Mouse (Mus musculus) MEL (cell line): Measurements from ENCODE around the gene Epha10. TPM values are rescaled to one million over a fixed set of nuclear protein-coding genes. Genes with fewer than 3 reads are reported as not detected.

Experiments
- DNase-seq: peaks from one replicate; pipeline ENCODE4 v3.0.0; 2011; ENCODE audit warnings: low read depth, low spot score
- H3K27ac ChIP-seq: 2 replicates; pipeline ENCODE4 v1.5.1; 2012; ENCODE audit warnings: low read depth, mild to moderate bottlenecking, control low read depth, low read length, moderate library complexity; ENCODE audit not compliant: control insufficient read depth
- H3K27me3 ChIP-seq, 2 experiments: fragments of 150-350 bp in 1 of 2; sonication (generic) in 1 of 2; 2 replicates each; pipeline ENCODE4 v1.6.1; 2012; ENCODE audit warnings: low read length in 2 of 2, mild to moderate bottlenecking in 2 of 2, improper control_type of control experiment in 1 of 2, moderate library complexity in 1 of 2; ENCODE audit not compliant: insufficient read depth in 2 of 2, control insufficient read depth in 1 of 2
- H3K36me3 ChIP-seq, 2 experiments: 2 replicates each; pipeline ENCODE4 v1.6.1; 2012 to 2014; ENCODE audit warnings: low read length in 2 of 2, improper control_type of control experiment in 1 of 2, inconsistent platforms in 1 of 2, mild to moderate bottlenecking in 1 of 2; ENCODE audit not compliant: insufficient read depth in 2 of 2, control insufficient read depth in 1 of 2
- H3K4me1 ChIP-seq, 2 experiments: fragments of 150-350 bp in 1 of 2; sonication (generic) in 1 of 2; 2 replicates each; pipeline ENCODE4 v1.6.1; 2012; ENCODE audit warnings: low read length in 2 of 2, improper control_type of control experiment in 1 of 2, mild to moderate bottlenecking in 1 of 2; ENCODE audit not compliant: insufficient read depth in 2 of 2, control insufficient read depth in 1 of 2
- H3K4me3 ChIP-seq, 2 experiments: fragments of 150-350 bp in 1 of 2; sonication (generic) in 1 of 2; 2 replicates each; pipeline ENCODE4 v1.5.1; 2012; ENCODE audit warnings: low read depth in 2 of 2, low read length in 2 of 2, mild to moderate bottlenecking in 2 of 2, moderate library complexity in 2 of 2, control low read depth in 1 of 2, improper control_type of control experiment in 1 of 2; ENCODE audit not compliant: control insufficient read depth in 1 of 2, insufficient read depth in 1 of 2
- H3K79me2 ChIP-seq: 2 replicates; pipeline ENCODE4 v1.6.1; 2012; ENCODE audit warnings: mild to moderate bottlenecking, low read length, moderate library complexity; ENCODE audit not compliant: control insufficient read depth, poor library complexity, insufficient read depth
- H3K9ac ChIP-seq: 2 replicates; pipeline ENCODE4 v1.6.1; 2012; ENCODE audit warnings: low read depth, mild to moderate bottlenecking, control low read depth, low read length, moderate library complexity; ENCODE audit not compliant: control insufficient read depth, poor library complexity, severe bottlenecking
- H3K9me3 ChIP-seq: fragments of 150-350 bp; sonication (generic); replicated peaks from 2 replicates; pipeline ENCODE4 v1.6.1; 2012; ENCODE audit warnings: mild to moderate bottlenecking, low read length, improper control_type of control experiment, moderate library complexity; ENCODE audit not compliant: insufficient read depth
- BHLHE40 ChIP-seq: IDR thresholded peaks from 2 replicates; pipeline ENCODE4 v1.6.1; 2012; ENCODE audit warnings: low read depth, mild to moderate bottlenecking, inconsistent platforms, low read length, improper control_type of control experiment, borderline replicate concordance
- CHD2 ChIP-seq: IDR thresholded peaks from 2 replicates; pipeline ENCODE4 v1.6.1; 2011; ENCODE audit warnings: low read length, improper control_type of control experiment
- CTCF ChIP-seq, 3 experiments: IDR thresholded peaks in 2 of 3; conservative IDR thresholded peaks in 1 of 3; 2 replicates each; pipeline ENCODE4 v1.5.1; 2011 to 2012; ENCODE audit warnings: low read length in 3 of 3, low read depth in 2 of 3, mild to moderate bottlenecking in 2 of 3, improper control_type of control experiment in 1 of 3, inconsistent platforms in 1 of 3, mixed read lengths in 1 of 3, moderate library complexity in 1 of 3; ENCODE audit not compliant: control insufficient read depth in 1 of 3, insufficient read depth in 1 of 3, poor library complexity in 1 of 3, severe bottlenecking in 1 of 3
- E2F4 ChIP-seq: IDR thresholded peaks from 2 replicates; pipeline ENCODE4 v1.6.1; 2011; ENCODE audit warnings: low read depth, low read length, improper control_type of control experiment, borderline replicate concordance
- HCFC1 ChIP-seq: IDR thresholded peaks from 2 replicates; pipeline ENCODE4 v1.6.1; 2012; ENCODE audit warnings: low read depth, mild to moderate bottlenecking, inconsistent platforms, low read length, improper control_type of control experiment, moderate library complexity
- KAT2A ChIP-seq: conservative IDR thresholded peaks from 2 replicates; pipeline ENCODE4 v1.6.1; 2012; ENCODE audit warnings: low read depth, low read length, improper control_type of control experiment, inconsistent platforms
- MAFK ChIP-seq: IDR thresholded peaks from 2 replicates; pipeline ENCODE4 v1.6.1; 2011; ENCODE audit warnings: low read depth, mild to moderate bottlenecking, low read length, improper control_type of control experiment, borderline replicate concordance
- MEF2A ChIP-seq: IDR thresholded peaks from 2 replicates; pipeline ENCODE4 v1.6.1; 2014; ENCODE audit warnings: low read depth, mild to moderate bottlenecking, inconsistent platforms, low read length, improper control_type of control experiment; ENCODE audit not compliant: poor library complexity, insufficient replicate concordance, severe bottlenecking; ENCODE audit errors: extremely low read depth
- MYB ChIP-seq: IDR thresholded peaks from 2 replicates; pipeline ENCODE4 v1.6.1; 2011; ENCODE audit warnings: mild to moderate bottlenecking, low read depth, low read length, improper control_type of control experiment
- POLR2A ChIP-seq, 2 experiments: IDR thresholded peaks; 2 replicates each; pipeline ENCODE4 v1.6.1; 2011 to 2012; ENCODE audit warnings: low read length in 2 of 2, mild to moderate bottlenecking in 2 of 2, control low read depth in 1 of 2, improper control_type of control experiment in 1 of 2, low read depth in 1 of 2, moderate library complexity in 1 of 2; ENCODE audit not compliant: control insufficient read depth in 1 of 2, insufficient read depth in 1 of 2, poor library complexity in 1 of 2
- POLR2AphosphoS2 ChIP-seq: IDR thresholded peaks from 2 replicates; pipeline ENCODE4 v1.6.1; 2011; ENCODE audit warnings: low read length, improper control_type of control experiment
- RAD21 ChIP-seq: IDR thresholded peaks from 2 replicates; pipeline ENCODE4 v1.6.1; 2011; ENCODE audit warnings: mild to moderate bottlenecking, low read depth, low read length, improper control_type of control experiment
- RCOR1 ChIP-seq: IDR thresholded peaks from 2 replicates; pipeline ENCODE4 v1.6.1; 2012; ENCODE audit warnings: low read depth, mild to moderate bottlenecking, inconsistent platforms, low read length, improper control_type of control experiment
- SIN3A ChIP-seq: IDR thresholded peaks from 2 replicates; pipeline ENCODE4 v1.6.1; 2012; ENCODE audit warnings: low read length, improper control_type of control experiment, inconsistent platforms
- TBP ChIP-seq: IDR thresholded peaks from 2 replicates; pipeline ENCODE4 v1.8.0; 2011; ENCODE audit warnings: low read depth, low read length, improper control_type of control experiment
- ZC3H11A ChIP-seq: IDR thresholded peaks from 2 replicates; pipeline ENCODE4 v1.6.1; 2012; ENCODE audit warnings: low read depth, mild to moderate bottlenecking, inconsistent platforms, low read length, improper control_type of control experiment
- ZKSCAN1 ChIP-seq: IDR thresholded peaks from 2 replicates; pipeline ENCODE4 v1.6.1; 2012; ENCODE audit warnings: low read depth, mild to moderate bottlenecking, inconsistent platforms, low read length, improper control_type of control experiment, moderate library complexity
- polyA plus RNA-seq, 2 experiments: library from polyadenylated mRNA; stranded (reverse) in 1 of 2; unstranded in 1 of 2; fragments of >175 nt in 1 of 2; fragments of >200 nt in 1 of 2; gene quantifications; 2 replicates each; pipeline versions ENCODE4 v1.2.1 to v1.2.4; 2012; ENCODE audit warnings: low replicate concordance in 2 of 2, low read depth in 1 of 2; ENCODE audit not compliant: insufficient read length in 2 of 2, insufficient read depth in 1 of 2, missing spikeins in 1 of 2
- total RNA-seq: library from RNA; depleted of rRNA; stranded (reverse); fragments of 300-350 nt; gene quantifications from 2 replicates; pipeline ENCODE4 v1.2.3, GENCODE M21; 2012; rRNA removed

Gene Epha10
- total and polyA plus RNA-seq, 3 experiments: not detected

DNA sequence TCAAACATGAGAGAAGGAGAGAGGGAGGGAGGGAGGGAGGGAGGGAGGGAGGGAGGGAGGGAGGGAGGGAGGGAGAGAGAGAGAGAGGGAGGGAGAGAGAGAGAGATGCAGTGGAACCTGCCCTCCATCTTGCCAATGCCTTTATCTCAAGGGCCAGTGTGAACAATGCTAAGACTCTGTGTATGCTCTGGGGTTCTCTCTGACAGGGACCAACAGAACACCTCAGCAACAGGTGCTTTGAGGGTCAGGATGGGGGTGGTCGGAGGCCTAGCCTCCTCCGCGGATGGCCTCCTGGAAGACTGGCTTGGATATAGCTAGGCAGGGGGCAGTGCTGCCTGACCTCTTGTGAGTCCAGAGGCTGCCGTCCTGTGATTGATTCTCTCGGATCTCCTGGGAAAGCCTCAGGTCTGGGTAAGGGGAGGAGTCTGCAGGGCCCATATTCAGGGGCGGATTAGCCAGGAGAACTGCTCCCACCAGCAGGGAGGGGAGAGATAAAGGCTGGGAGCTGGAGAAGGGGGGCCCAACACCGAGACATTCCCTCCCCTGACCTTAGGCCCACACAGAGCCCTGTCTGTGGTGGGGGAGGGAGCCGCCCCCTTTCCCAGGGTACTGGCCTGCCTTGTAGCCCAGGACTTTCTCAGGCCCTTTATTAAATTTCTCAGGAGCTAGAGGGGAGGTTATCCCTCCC, 84.4 kb downstream of the Epha10 start:
- Histone ChIP-seq H3K79me2 (no peaks in the 10 kb centered on the region), H3K27ac (no peak overlapping the region), H3K27me3 (no peaks in the 10 kb centered on the region), H3K9me3 (no peaks in the 10 kb centered on the region), H3K4me3 (no peak overlapping the region), H3K36me3 (no peaks in the 10 kb centered on the region), H3K9ac (no peak overlapping the region), H3K4me1 (no peaks in the 10 kb centered on the region)
- DNase-seq: no peak
- TF ChIP-seq MEF2A: no peak
- no peak for TF ChIP-seq ZKSCAN1
- no peak for TF ChIP-seq RAD21
- no peak for TF ChIP-seq CHD2
- TF ChIP-seq KAT2A: no peak
- TF ChIP-seq POLR2A (IDR thresholded peaks at IDR 0.05; ENCODE audit: control insufficient read depth in 1 of 2, insufficient read depth in 1 of 2, low read depth in 1 of 2, low read length in 2 of 2, poor library complexity in 1 of 2): no peak
- no peak for TF ChIP-seq SIN3A
- TF ChIP-seq MAFK: no peak
- no peak for TF ChIP-seq TBP
- TF ChIP-seq HCFC1: no peak
- TF ChIP-seq POLR2AphosphoS2: no peak
- no peak for TF ChIP-seq MYB
- no peak for TF ChIP-seq E2F4
- no peak for TF ChIP-seq RCOR1
- TF ChIP-seq CTCF (IDR thresholded peaks at IDR 0.05 in 2 of 3, conservative IDR thresholded peaks at IDR 0.05 in 1 of 3; ENCODE audit: control insufficient read depth in 1 of 3, insufficient read depth in 1 of 3, low read depth in 2 of 3, low read length in 3 of 3, poor library complexity in 1 of 3, severe bottlenecking in 1 of 3): no peak
- no peak for TF ChIP-seq ZC3H11A
- TF ChIP-seq BHLHE40: no peak

Other genes starting within 250 kb of the Epha10 start
- gene Pou3f1, start 224.1 kb upstream of the Epha10 start, total RNA-seq: not detected in 2 replicates
- gene Pou3f1, start 224.1 kb upstream of the Epha10 start, polyA plus RNA-seq: not detected
- gene Utp11, start 187.3 kb upstream of the Epha10 start, total RNA-seq: 65.3 and 68.3 TPM in 2 replicates
- 10 to 100 TPM in 1 of 2 experiments, not detected in 1; 86.9 TPM for gene Utp11, start 187.3 kb upstream of the Epha10 start, polyA plus RNA-seq
- 5.6 TPM in 2 replicates for gene Fhl3, start 180.2 kb upstream of the Epha10 start, total RNA-seq
- 10 to 100 TPM in 1 of 2 experiments, not detected in 1; 13.8 TPM for gene Fhl3, start 180.2 kb upstream of the Epha10 start, polyA plus RNA-seq
- gene Sf3a3, start 166.1 kb upstream of the Epha10 start, total RNA-seq: 136 and 144 TPM in 2 replicates
- 100 to 1,000 TPM; 127 to 295 TPM for gene Sf3a3, start 166.1 kb upstream of the Epha10 start, polyA plus RNA-seq
- gene Inpp5b, start 139.0 kb upstream of the Epha10 start, total RNA-seq: 27.7 and 28.6 TPM in 2 replicates
- gene Inpp5b, start 139.0 kb upstream of the Epha10 start, polyA plus RNA-seq: 10 to 100 TPM in 1 of 2 experiments, not detected in 1; 52.5 TPM
- 15.5 and 17.8 TPM in 2 replicates for gene Mtf1, start 78.8 kb upstream of the Epha10 start, total RNA-seq
- 10 to 100 TPM; 28.9 to 37.8 TPM for gene Mtf1, start 78.8 kb upstream of the Epha10 start, polyA plus RNA-seq
- gene Yrdc, start 30.2 kb upstream of the Epha10 start, total RNA-seq: 90.0 and 107 TPM in 2 replicates
- gene Yrdc, start 30.2 kb upstream of the Epha10 start, polyA plus RNA-seq: 100 to 1,000 TPM in 1 of 2 experiments, not detected in 1; 105 TPM
- 40.6 and 43.4 TPM in 2 replicates for gene 1110065P20Rik, start 29.7 kb upstream of the Epha10 start, total RNA-seq
- 10 to 100 TPM in 1 of 2 experiments, not detected in 1; 50.9 TPM for gene 1110065P20Rik, start 29.7 kb upstream of the Epha10 start, polyA plus RNA-seq
- gene Maneal, start 18.7 kb upstream of the Epha10 start, total RNA-seq: 0.08 TPM in 1 of 2 replicates, not detected in the other
- not detected for gene Maneal, start 18.7 kb upstream of the Epha10 start, polyA plus RNA-seq
- gene 9930104L06Rik, start 56.1 kb downstream of the Epha10 start, total RNA-seq: 12.2 and 17.3 TPM in 2 replicates
- gene 9930104L06Rik, start 56.1 kb downstream of the Epha10 start, polyA plus RNA-seq: 10 to 100 TPM in 1 of 2 experiments, not detected in 1; 15.5 TPM
- gene Cdca8, start 58.4 kb downstream of the Epha10 start, total RNA-seq: 108 and 112 TPM in 2 replicates
- 100 to 1,000 TPM in 1 of 2 experiments, not detected in 1; 202 TPM for gene Cdca8, start 58.4 kb downstream of the Epha10 start, polyA plus RNA-seq
- gene Rspo1, start 105.5 kb downstream of the Epha10 start, total RNA-seq: not detected in 2 replicates
- not detected for gene Rspo1, start 105.5 kb downstream of the Epha10 start, polyA plus RNA-seq
- 80.3 and 83.9 TPM in 2 replicates for gene Gnl2, start 135.7 kb downstream of the Epha10 start, total RNA-seq
- 100 to 1,000 TPM; 110 to 226 TPM for gene Gnl2, start 135.7 kb downstream of the Epha10 start, polyA plus RNA-seq
- 0.16 TPM in 1 of 2 replicates, not detected in the other for gene Dnali1, start 184.8 kb downstream of the Epha10 start, total RNA-seq
- gene Dnali1, start 184.8 kb downstream of the Epha10 start, polyA plus RNA-seq: under 1 TPM in 1 of 2 experiments, not detected in 1; 0.08 TPM
- 35.6 and 40.6 TPM in 2 replicates for gene Snip1, start 185.8 kb downstream of the Epha10 start, total RNA-seq
- 10 to 100 TPM; 33.4 to 62.2 TPM for gene Snip1, start 185.8 kb downstream of the Epha10 start, polyA plus RNA-seq
- gene Meaf6, start 204.2 kb downstream of the Epha10 start, total RNA-seq: 26.8 and 34.9 TPM in 2 replicates
- gene Meaf6, start 204.2 kb downstream of the Epha10 start, polyA plus RNA-seq: 10 to 100 TPM in 1 of 2 experiments, not detected in 1; 46.7 TPM
- 0.92 and 0.95 TPM in 2 replicates for gene Zc3h12a, start 246.9 kb downstream of the Epha10 start, total RNA-seq
- 1 to 10 TPM in 1 of 2 experiments, not detected in 1; 3.3 TPM for gene Zc3h12a, start 246.9 kb downstream of the Epha10 start, polyA plus RNA-seq